Mouse (Mus musculus) hindbrain, embryonic 10.5 days (tissue): ENCODE data around the gene Muc4. TPM values are rescaled to one million over a fixed set of nuclear protein-coding genes. Genes with fewer than 3 reads are reported as not detected.

Experiments used
- DNase-seq: peaks from one replicate; pipeline ENCODE4 v3.0.0-alpha.2; 2017; ENCODE audit warnings: low spot score
- H3K27ac ChIP-seq: fragments of 300-500 bp; sonication (generic); 2 replicates; pipeline ENCODE4 v1.5.1; 2016; ENCODE audit warnings: mild to moderate bottlenecking, moderate library complexity
- H3K27me3 ChIP-seq: fragments of 300-500 bp; sonication (generic); 2 replicates; pipeline ENCODE4 v1.6.1; 2016; ENCODE audit warnings: mild to moderate bottlenecking; ENCODE audit not compliant: poor library complexity, insufficient read depth, severe bottlenecking
- H3K36me3 ChIP-seq: fragments of 300-500 bp; sonication (generic); 2 replicates; pipeline ENCODE4 v1.6.1; 2016; ENCODE audit warnings: mild to moderate bottlenecking, moderate library complexity
- H3K4me1 ChIP-seq: fragments of 300-500 bp; sonication (generic); replicated peaks from 2 replicates; pipeline ENCODE4 v1.6.1; 2016; ENCODE audit warnings: mild to moderate bottlenecking
- H3K4me3 ChIP-seq: fragments of 300-500 bp; sonication (generic); 2 replicates; pipeline ENCODE4 v1.5.1; 2016; ENCODE audit warnings: mild to moderate bottlenecking, moderate library complexity
- H3K9me3 ChIP-seq: fragments of 300-500 bp; sonication (generic); 2 replicates; pipeline ENCODE4 v1.6.1; 2016; ENCODE audit warnings: mild to moderate bottlenecking, moderate library complexity
- WGBS: fragments of 180-500 bp; shearing (Covaris S2); methylation state at CpG from one replicate; pipeline ENCODE4 v1.1.7; 2016; 5-methylcytosine and 5-hydroxymethylcytosine counted together
- polyA plus RNA-seq: library from polyadenylated mRNA; unstranded; fragments of >200 nt; fragmentation: Nextera tagmentation; extraction: Ambion mirVana; gene quantifications from 2 replicates; pipeline ENCODE4 v1.2.1, GENCODE M21; 2016

The Muc4 gene
- polyA plus RNA-seq: 0.56 and 0.63 TPM in 2 replicates

GRCm38 (mm10) chr16:32735586-32735985 is at the start of gene Muc4:
Muc4 (plus strand) TSS chr16:32735886.
- peaks cover 27% of the 10 kb centered on the region for H3K4me1 ChIP-seq
- 0 out of 2 replicates have a peak, but pooled peaks cover 2% of the 10 kb centered on the region for H3K9me3 ChIP-seq
- H3K27ac ChIP-seq: peak within 1 kb of the TSS; percentile 53; the same call in 1 of the 2 replicates
- H3K4me3 ChIP-seq: no peak within 1 kb of the TSS
- H3K27me3 ChIP-seq: 0 out of 2 replicates have a peak, but pooled peaks cover 5% of the 10 kb centered on the region
- no peak for DNase-seq
- 88% methylated on average over 2 of the region's 2 CpGs for WGBS
- no peaks in the 10 kb centered on the region for H3K36me3 ChIP-seq

- no peaks in the 10 kb centered on the region for H3K27me3 ChIP-seq
- H3K36me3 ChIP-seq: peaks cover 19% of the 10 kb centered on the region
- 0 out of 2 replicates have a peak overlapping the region, but pooled peaks have one; percentile 53 for H3K27ac ChIP-seq
- H3K4me3 ChIP-seq: no peak overlapping the region
- H3K4me1 ChIP-seq: 0 out of 2 replicates have a peak, but pooled peaks cover 3% of the 10 kb centered on the region
- WGBS: 71% methylated on average over 5 of the region's 5 CpGs
- no peak for DNase-seq
- no peaks in the 10 kb centered on the region for H3K9me3 ChIP-seq
Observed at GRCm38 (mm10) chr16:32685998-32686397, 49.7 kb upstream of the Muc4 start.

- Histone ChIP-seq H3K36me3 (peaks cover 12% of the 10 kb centered on the region), H3K4me3 (no peak overlapping the region), H3K9me3 (no peaks in the 10 kb centered on the region), H3K27me3 (no peaks in the 10 kb centered on the region), H3K4me1 (0 out of 2 replicates have a peak, but pooled peaks cover under 1% of the 10 kb centered on the region), H3K27ac (no peak overlapping the region)
- DNase-seq: no peak
- WGBS: 79% methylated on average over 5 of the region's 5 CpGs
Observed at GRCm38 (mm10) chr16:32687221-32687620, 48.5 kb upstream of the Muc4 start.

- Histone ChIP-seq H3K27me3 (no peaks in the 10 kb centered on the region), H3K36me3 (no peaks in the 10 kb centered on the region), H3K4me3 (no peak overlapping the region), H3K9me3 (no peaks in the 10 kb centered on the region), H3K4me1 (0 out of 2 replicates have a peak, but pooled peaks cover 3% of the 10 kb centered on the region), H3K27ac (no peak overlapping the region; the same call in 1 of the 2 replicates)
- no peak for DNase-seq
- WGBS: 68% methylated on average over 4 of the region's 4 CpGs
Observed at GRCm38 (mm10) chr16:32688770-32689169, 46.9 kb upstream of the Muc4 start.

- Histone ChIP-seq H3K4me3 (no peak overlapping the region), H3K36me3 (no peaks in the 10 kb centered on the region), H3K27me3 (no peaks in the 10 kb centered on the region), H3K9me3 (no peaks in the 10 kb centered on the region), H3K27ac (no peak overlapping the region), H3K4me1 (0 out of 2 replicates have a peak, but pooled peaks cover 3% of the 10 kb centered on the region)
- 6% methylated on average over 9 of the region's 9 CpGs for WGBS
- peak; percentile 72 for DNase-seq
Observed at GRCm38 (mm10) chr16:32689501-32689900, 46.2 kb upstream of the Muc4 start.

GRCm38 (mm10) chr16:32696841-32697464 is 38.7 kb upstream of the Muc4 start:
- Histone ChIP-seq H3K4me3 (no peak overlapping the region), H3K27ac (no peak overlapping the region), H3K27me3 (no peaks in the 10 kb centered on the region), H3K9me3 (no peaks in the 10 kb centered on the region), H3K4me1 (peaks cover 6% of the 10 kb centered on the region; the same call in 1 of the 2 replicates), H3K36me3 (no peaks in the 10 kb centered on the region)
- DNase-seq: peak; percentile 30
- WGBS: 47% methylated on average over 7 of the region's 7 CpGs

GRCm38 (mm10) chr16:32697665-32698446 is 37.8 kb upstream of the Muc4 start:
- Histone ChIP-seq H3K4me1 (peaks cover 6% of the 10 kb centered on the region; the same call in 1 of the 2 replicates), H3K4me3 (no peak overlapping the region), H3K9me3 (no peaks in the 10 kb centered on the region), H3K36me3 (no peaks in the 10 kb centered on the region), H3K27me3 (no peaks in the 10 kb centered on the region), H3K27ac (no peak overlapping the region)
- 88% methylated on average over 22 of the region's 22 CpGs for WGBS
- no peak for DNase-seq

- Histone ChIP-seq H3K27me3 (no peaks in the 10 kb centered on the region), H3K4me1 (peaks cover 6% of the 10 kb centered on the region), H3K4me3 (no peak overlapping the region), H3K9me3 (no peaks in the 10 kb centered on the region), H3K36me3 (no peaks in the 10 kb centered on the region), H3K27ac (no peak overlapping the region)
- WGBS: 36% methylated on average over 7 of the region's 7 CpGs
- no peak for DNase-seq
Observed at GRCm38 (mm10) chr16:32698550-32698949, 37.1 kb upstream of the Muc4 start.

- Histone ChIP-seq H3K4me3 (no peak overlapping the region), H3K4me1 (peaks cover 22% of the 10 kb centered on the region), H3K27me3 (no peaks in the 10 kb centered on the region), H3K27ac (no peak overlapping the region), H3K9me3 (0 out of 2 replicates have a peak, but pooled peaks cover 4% of the 10 kb centered on the region), H3K36me3 (no peaks in the 10 kb centered on the region)
- peak; percentile 32 for DNase-seq
- WGBS: 56% methylated on average over 9 of the region's 9 CpGs
Observed at GRCm38 (mm10) chr16:32703312-32703912, 32.3 kb upstream of the Muc4 start.

- H3K4me1 ChIP-seq: peaks cover 29% of the 10 kb centered on the region
- no peak overlapping the region for H3K27ac ChIP-seq
- H3K36me3 ChIP-seq: no peaks in the 10 kb centered on the region
- H3K27me3 ChIP-seq: no peaks in the 10 kb centered on the region
- no peak for DNase-seq
- WGBS: 95% methylated on average over 3 of the region's 3 CpGs
- 0 out of 2 replicates have a peak, but pooled peaks cover 4% of the 10 kb centered on the region for H3K9me3 ChIP-seq
- no peak overlapping the region for H3K4me3 ChIP-seq
Observed at GRCm38 (mm10) chr16:32705606-32706005, 30.1 kb upstream of the Muc4 start.

- WGBS: 71% methylated on average over 17 of the region's 17 CpGs
- DNase-seq: no peak
- H3K27ac ChIP-seq: no peak overlapping the region
Observed at GRCm38 (mm10) chr16:32707111-32707823, 28.4 kb upstream of the Muc4 start.

GRCm38 (mm10) chr16:32707824-32708456 is 27.7 kb upstream of the Muc4 start:
- Histone ChIP-seq H3K36me3 (no peaks in the 10 kb centered on the region), H3K4me3 (no peak overlapping the region), H3K27me3 (no peaks in the 10 kb centered on the region), H3K9me3 (0 out of 2 replicates have a peak, but pooled peaks cover 4% of the 10 kb centered on the region), H3K27ac (peak overlapping the region; percentile 46; the same call in 1 of the 2 replicates), H3K4me1 (peaks cover 38% of the 10 kb centered on the region)
- WGBS: 69% methylated on average over 9 of the region's 9 CpGs
- DNase-seq: no peak

More at GRCm38 (mm10) chr16:32707111-32707823, 28.4 kb upstream of the Muc4 start:
- H3K4me3 ChIP-seq: no peak overlapping the region
- no peaks in the 10 kb centered on the region for H3K36me3 ChIP-seq
- H3K4me1 ChIP-seq: peaks cover 38% of the 10 kb centered on the region
- H3K27me3 ChIP-seq: no peaks in the 10 kb centered on the region
- H3K9me3 ChIP-seq: 0 out of 2 replicates have a peak, but pooled peaks cover 4% of the 10 kb centered on the region
